Mouse (Mus musculus) myocyte (in vitro differentiated cells): ENCODE results near the gene Myrfl.

Experiments
- CEBPB ChIP-seq: IDR thresholded peaks from 2 replicates; pipeline ENCODE4 v1.6.1; 2011; ENCODE audit warnings: mild to moderate bottlenecking, moderate library complexity; ENCODE audit not compliant: poor library complexity, insufficient read depth, severe bottlenecking
- E2F4 ChIP-seq: IDR thresholded peaks from one replicate; pipeline ENCODE4 v1.6.1; 2011; ENCODE audit warnings: mild to moderate bottlenecking, control low read depth, moderate library complexity; ENCODE audit not compliant: insufficient read depth
- MAX ChIP-seq: IDR thresholded peaks from one replicate; pipeline ENCODE4 v1.6.1; 2011; ENCODE audit warnings: low read depth, mild to moderate bottlenecking, control low read depth
- POLR2A ChIP-seq: IDR thresholded peaks from one replicate; pipeline ENCODE4 v1.6.1; 2011; ENCODE audit warnings: low read depth, mild to moderate bottlenecking, control low read depth, moderate library complexity; ENCODE audit not compliant: insufficient read length
- POLR2AphosphoS2 ChIP-seq: IDR thresholded peaks from one replicate; pipeline ENCODE4 v1.6.1; 2011; ENCODE audit warnings: low read depth, control low read depth; ENCODE audit not compliant: insufficient read length
- SRF ChIP-seq: IDR thresholded peaks from one replicate; pipeline ENCODE4 v1.6.1; 2011; ENCODE audit warnings: low read depth; ENCODE audit not compliant: control insufficient read depth, insufficient read length
- TCF12 ChIP-seq: IDR thresholded peaks from one replicate; pipeline ENCODE4 v1.6.1; 2011; ENCODE audit warnings: mild to moderate bottlenecking, control low read depth; ENCODE audit not compliant: poor library complexity, insufficient read depth, severe bottlenecking
- USF1 ChIP-seq: IDR thresholded peaks from one replicate; pipeline ENCODE4 v1.6.1; 2011; ENCODE audit warnings: low read depth, mild to moderate bottlenecking, control low read depth, moderate library complexity

DNA sequence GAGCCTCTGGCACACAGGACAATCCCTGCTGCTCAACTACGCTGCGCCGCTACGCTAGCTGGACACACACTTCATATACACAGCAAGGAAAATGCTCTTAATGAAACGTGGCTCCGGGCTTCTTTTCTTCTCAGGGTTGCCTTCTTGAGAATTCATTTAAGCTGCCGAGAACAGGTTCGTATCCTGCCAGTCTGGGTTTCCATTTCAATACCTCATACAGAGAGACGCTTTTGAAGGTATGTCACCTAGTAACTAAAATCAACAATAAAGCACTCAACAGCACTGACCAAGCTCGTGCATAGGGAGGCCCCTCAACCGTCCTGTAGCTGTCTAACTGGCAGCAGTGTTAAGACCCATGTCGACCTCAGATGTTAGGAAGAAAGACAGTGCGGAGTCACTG is 35.7 kb upstream of the Myrfl start:
- TF ChIP-seq POLR2A, result no peak
- no peak for TF ChIP-seq USF1
- TF ChIP-seq TCF12, result no peak
- no peak for TF ChIP-seq CEBPB
- TF ChIP-seq POLR2AphosphoS2, result no peak
- no peak for TF ChIP-seq E2F4
- no peak for TF ChIP-seq MAX
- TF ChIP-seq SRF, result no peak
